Comparison of ENCODE assay signal across 9 mouse cellular contexts in genomic region chr6:125312171-125312570, GRCm38 (mm10). TPM values are rescaled to one million over a fixed set of nuclear protein-coding genes. Genes with fewer than 3 reads are reported as not detected.
A peak's percentile ranks its signal among the peaks of the same experiment; 100 is the strongest.
DNase-seq lines count a peak whose midpoint lies in the region; ATAC-seq and TF ChIP-seq lines count a peak whose summit lies in the region.
"Had no signal": no experiment of that assay in that cellular context is flagged by ENCODE, and none has a peak within 500 bp of the region (broad histone marks: within the 10 kb centered on the region; RNA-seq: fewer than 3 reads in every experiment).

No protein-coding gene starts in this region.

- H3K9ac ChIP-seq in heart, embryonic 13.5 days: peak overlapping the region; percentile 96
- no peak overlapping the region for H3K9ac ChIP-seq in midbrain, embryonic 14.5 days (replicated peaks; ENCODE audit: low read length)
- no peak overlapping the region for H3K9ac ChIP-seq in midbrain, embryonic 15.5 days
- no peak overlapping the region for H3K9ac ChIP-seq in limb, embryonic 14.5 days (ENCODE audit: low read depth, low read length, severe bottlenecking)
- H3K9ac ChIP-seq in stomach, embryonic 16.5 days (ENCODE audit: low read length): peak overlapping the region; percentile 98

- peak overlapping the region; percentile 90 for H3K4me2 ChIP-seq in heart, embryonic 13.5 days
- H3K4me2 ChIP-seq in midbrain, embryonic 14.5 days (ENCODE audit: low read length): peak overlapping the region; percentile 60
- H3K4me2 ChIP-seq in midbrain, embryonic 15.5 days: no peak overlapping the region
- peak overlapping the region; percentile 84 for H3K4me2 ChIP-seq in limb, embryonic 14.5 days (replicated peaks; ENCODE audit: low read depth, low read length, severe bottlenecking)
- peak overlapping the region; percentile 78 for H3K4me2 ChIP-seq in stomach, embryonic 16.5 days (ENCODE audit: low read depth, low read length)

- H3K9me3 ChIP-seq in heart, embryonic 13.5 days: no peaks in the 10 kb centered on the region
- H3K9me3 ChIP-seq in midbrain, embryonic 14.5 days (ENCODE audit: control insufficient read depth, low read length): no peaks in the 10 kb centered on the region
- no peaks in the 10 kb centered on the region for H3K9me3 ChIP-seq in midbrain, embryonic 15.5 days
- no peaks in the 10 kb centered on the region for H3K9me3 ChIP-seq in limb, embryonic 14.5 days (ENCODE audit: control insufficient read depth, low read length)
- no peaks in the 10 kb centered on the region for H3K9me3 ChIP-seq in stomach, embryonic 16.5 days (replicated peaks; ENCODE audit: control insufficient read depth, low read length)
- H3K9me3 ChIP-seq: megakaryocyte, embryonic 14.5 days had no signal

- no peak for DNase-seq in heart, postnatal 10 days
- no peak for DNase-seq in midbrain, embryonic 14.5 days
- no peak for DNase-seq in limb, embryonic 14.5 days (ENCODE audit: low spot score)
- no peak for DNase-seq in left cerebral cortex, adult 8-10 months (ENCODE audit: low spot score in 2 of 2)
- DNase-seq in thymus, adult 2 months: no peak

- intact Hi-C loops in heart, postnatal 10 days (cut with DNase I): loop anchor here (2.0 kb wide), 2 partner anchors 37 to 53 kb away; partner anchors contain the start of gene Tnfrsf1a

- no peak overlapping the region for H3K27ac ChIP-seq in heart, embryonic 13.5 days (replicated peaks)
- H3K27ac ChIP-seq in midbrain, embryonic 14.5 days (replicated peaks; ENCODE audit: low read depth, low read length): no peak overlapping the region
- no peak overlapping the region for H3K27ac ChIP-seq in midbrain, embryonic 15.5 days
- H3K27ac ChIP-seq in limb, embryonic 14.5 days (replicated peaks; ENCODE audit: low read depth, low read length): no peak overlapping the region
- no peak overlapping the region for H3K27ac ChIP-seq in stomach, embryonic 16.5 days (ENCODE audit: low read length)
- H3K27ac ChIP-seq in thymus, adult 2 months (ENCODE audit: control insufficient read depth, insufficient read depth, low read length): no peak overlapping the region

- TF ChIP-seq CTCF in thymus, adult 2 months (IDR thresholded peaks at IDR 0.05; ENCODE audit: borderline replicate concordance, control insufficient read depth, extremely low read depth, insufficient read depth, low read length, poor library complexity): no peak

- peaks cover 43% of the 10 kb centered on the region for H3K36me3 ChIP-seq in heart, embryonic 13.5 days
- H3K36me3 ChIP-seq in midbrain, embryonic 14.5 days (ENCODE audit: control insufficient read depth, insufficient read depth, low read length): no peaks in the 10 kb centered on the region
- no peaks in the 10 kb centered on the region for H3K36me3 ChIP-seq in midbrain, embryonic 15.5 days (replicated peaks)
- H3K36me3 ChIP-seq in limb, embryonic 14.5 days (ENCODE audit: control insufficient read depth, insufficient read depth, low read length): peaks cover 22% of the 10 kb centered on the region
- H3K36me3 ChIP-seq in stomach, embryonic 16.5 days (ENCODE audit: control insufficient read depth, insufficient read depth, low read length): peaks cover 4% of the 10 kb centered on the region; the same call in 1 of the 2 replicates
- H3K36me3 ChIP-seq in thymus, adult 2 months (ENCODE audit: control insufficient read depth, insufficient read depth, low read length): no peaks in the 10 kb centered on the region

- TF ChIP-seq POLR2A in limb, embryonic 14.5 days (IDR thresholded peaks at IDR 0.05; ENCODE audit: borderline replicate concordance, extremely low read depth, insufficient read depth, insufficient read length): no peak
- no peak for TF ChIP-seq POLR2A in thymus, adult 2 months (IDR thresholded peaks at IDR 0.05; ENCODE audit: control insufficient read depth, extremely low read depth, insufficient read depth, low read length, poor library complexity)

- WGBS in heart, embryonic 13.5 days: 68% methylated on average over 9 of the region's 9 CpGs
- 86% methylated on average over 9 of the region's 9 CpGs for WGBS in midbrain, embryonic 14.5 days
- 89% methylated on average over 9 of the region's 9 CpGs for WGBS in midbrain, embryonic 15.5 days
- WGBS in limb, embryonic 14.5 days: 78% methylated on average over 9 of the region's 9 CpGs
- 81% methylated on average over 9 of the region's 9 CpGs for WGBS in stomach, embryonic 16.5 days
- WGBS in thymus, adult 2 months: 94% methylated on average over 9 of the region's 9 CpGs

- H3K27me3 ChIP-seq in heart, embryonic 13.5 days (replicated peaks): no peaks in the 10 kb centered on the region
- no peaks in the 10 kb centered on the region for H3K27me3 ChIP-seq in midbrain, embryonic 14.5 days (ENCODE audit: control insufficient read depth, insufficient read depth, low read length)
- no peaks in the 10 kb centered on the region for H3K27me3 ChIP-seq in midbrain, embryonic 15.5 days (replicated peaks)
- H3K27me3 ChIP-seq in limb, embryonic 14.5 days (ENCODE audit: control insufficient read depth, insufficient read depth, low read length): no peaks in the 10 kb centered on the region
- no peaks in the 10 kb centered on the region for H3K27me3 ChIP-seq in stomach, embryonic 16.5 days (ENCODE audit: control insufficient read depth, insufficient read depth, low read length)
- H3K27me3 ChIP-seq in thymus, adult 2 months (ENCODE audit: control insufficient read depth, insufficient read depth, low read length): no peaks in the 10 kb centered on the region; the same call in 1 of the 2 replicates

- H3K4me1 ChIP-seq in heart, embryonic 13.5 days: peaks cover 42% of the 10 kb centered on the region
- H3K4me1 ChIP-seq in midbrain, embryonic 14.5 days (ENCODE audit: control insufficient read depth, insufficient read depth, low read length): peaks cover 9% of the 10 kb centered on the region
- H3K4me1 ChIP-seq in midbrain, embryonic 15.5 days: peaks cover 15% of the 10 kb centered on the region
- peaks cover 37% of the 10 kb centered on the region for H3K4me1 ChIP-seq in limb, embryonic 14.5 days (ENCODE audit: control insufficient read depth, insufficient read depth, low read length)
- H3K4me1 ChIP-seq in stomach, embryonic 16.5 days (ENCODE audit: control insufficient read depth, insufficient read depth, low read length): peaks cover 22% of the 10 kb centered on the region
- peaks cover 10% of the 10 kb centered on the region for H3K4me1 ChIP-seq in thymus, adult 2 months (replicated peaks; ENCODE audit: control insufficient read depth, insufficient read depth, low read length)

- H3K4me3 ChIP-seq in heart, embryonic 13.5 days: peak overlapping the region; percentile 71
- H3K4me3 ChIP-seq in midbrain, embryonic 14.5 days (replicated peaks; ENCODE audit: low read depth, low read length): no peak overlapping the region
- no peak overlapping the region for H3K4me3 ChIP-seq in midbrain, embryonic 15.5 days
- H3K4me3 ChIP-seq in limb, embryonic 14.5 days (replicated peaks; ENCODE audit: low read length): peak overlapping the region; percentile 52; the same call in 1 of the 2 replicates
- H3K4me3 ChIP-seq in stomach, embryonic 16.5 days (replicated peaks; ENCODE audit: low read length): peak overlapping the region; percentile 77
- no peak overlapping the region for H3K4me3 ChIP-seq in thymus, adult 2 months (ENCODE audit: control insufficient read depth, insufficient read depth, low read length)

- ATAC-seq in heart, embryonic 13.5 days (ENCODE audit: extremely low read depth, insufficient number of reproducible peaks, low FRiP score, low TSS enrichment): no peak
- no peak for ATAC-seq in midbrain, embryonic 14.5 days (ENCODE audit: low FRiP score, low TSS enrichment)
- no peak for ATAC-seq in midbrain, embryonic 15.5 days (replicated peaks)
- no peak for ATAC-seq in limb, embryonic 14.5 days (ENCODE audit: low FRiP score, low read depth)
- ATAC-seq in stomach, embryonic 16.5 days (ENCODE audit: insufficient read depth, low FRiP score): no peak

RNA-seq across cellular contexts. Expression of gene Ltbr, which starts 1.5 kb away (rescaled TPM):
- polyA plus RNA-seq in heart, embryonic 13.5 days (2015; fragmentation: Nextera tagmentation; extraction: Ambion mirVana): 42.9 and 43.5 TPM in 2 replicates
- 10 to 100 TPM; 42.8 to 49.4 TPM for total RNA-seq in heart, postnatal 10 days (2021)
- 10.2 and 13.9 TPM in 2 replicates for polyA plus RNA-seq in midbrain, embryonic 14.5 days (2014; fragmentation: Nextera tagmentation; extraction: Ambion mirVana)
- polyA plus RNA-seq in midbrain, embryonic 15.5 days (2015; fragmentation: Nextera tagmentation; extraction: Ambion mirVana): 14.2 and 16.4 TPM in 2 replicates
- 52.7 and 68.8 TPM in 2 replicates for polyA plus RNA-seq in limb, embryonic 14.5 days (2012; rRNA removed)
- polyA plus RNA-seq in limb, embryonic 14.5 days (2014; fragmentation: Nextera tagmentation; extraction: Ambion mirVana): 45.8 and 51.1 TPM in 2 replicates
- polyA plus RNA-seq in stomach, embryonic 16.5 days (2015; fragmentation: Nextera tagmentation; extraction: Ambion mirVana): 69.4 and 73.1 TPM in 2 replicates
- 10 to 100 TPM in 2 of 4 experiments, 1 to 10 TPM in 2; 7.7 to 11.9 (median 10.3) TPM for total RNA-seq in left cerebral cortex, adult 8-10 months (2022)
- polyA plus RNA-seq in thymus, adult 2 months (2012; rRNA removed): 29.3 and 30.6 TPM in 2 replicates

RNA-seq across cellular contexts. Expression of gene Scnn1a, which starts 8.3 kb away (rescaled TPM):
- polyA plus RNA-seq in heart, embryonic 13.5 days (2015; fragmentation: Nextera tagmentation; extraction: Ambion mirVana): 0.63 and 0.69 TPM in 2 replicates
- total RNA-seq in heart, postnatal 10 days (2021): under 1 TPM; 0.97 to 0.98 TPM
- polyA plus RNA-seq in midbrain, embryonic 14.5 days (2014; fragmentation: Nextera tagmentation; extraction: Ambion mirVana): 0.51 and 0.76 TPM in 2 replicates
- 0.70 and 0.72 TPM in 2 replicates for polyA plus RNA-seq in midbrain, embryonic 15.5 days (2015; fragmentation: Nextera tagmentation; extraction: Ambion mirVana)
- 2.5 and 2.9 TPM in 2 replicates for polyA plus RNA-seq in limb, embryonic 14.5 days (2012; rRNA removed)
- polyA plus RNA-seq in limb, embryonic 14.5 days (2014; fragmentation: Nextera tagmentation; extraction: Ambion mirVana): 1.8 and 1.9 TPM in 2 replicates
- polyA plus RNA-seq in stomach, embryonic 16.5 days (2015; fragmentation: Nextera tagmentation; extraction: Ambion mirVana): 5.8 and 9.7 TPM in 2 replicates
- total RNA-seq in left cerebral cortex, adult 8-10 months (2022): 1 to 10 TPM; 2.6 to 3.7 (median 3.1) TPM
- 32.8 and 35.8 TPM in 2 replicates for polyA plus RNA-seq in thymus, adult 2 months (2012; rRNA removed)

RNA-seq across cellular contexts. Expression of gene Tuba3a, which starts 26.3 kb away (rescaled TPM):
- polyA plus RNA-seq in heart, embryonic 13.5 days (2015; fragmentation: Nextera tagmentation; extraction: Ambion mirVana): 0.16 TPM in 1 of 2 replicates, not detected in the other
- total RNA-seq in heart, postnatal 10 days (2021): not detected
- polyA plus RNA-seq in midbrain, embryonic 14.5 days (2014; fragmentation: Nextera tagmentation; extraction: Ambion mirVana): not detected in 2 replicates
- polyA plus RNA-seq in midbrain, embryonic 15.5 days (2015; fragmentation: Nextera tagmentation; extraction: Ambion mirVana): not detected in 2 replicates
- 0.45 and 0.47 TPM in 2 replicates for polyA plus RNA-seq in limb, embryonic 14.5 days (2012; rRNA removed)
- polyA plus RNA-seq in limb, embryonic 14.5 days (2014; fragmentation: Nextera tagmentation; extraction: Ambion mirVana): 0.30 TPM in 1 of 2 replicates, not detected in the other
- polyA plus RNA-seq in stomach, embryonic 16.5 days (2015; fragmentation: Nextera tagmentation; extraction: Ambion mirVana): 0.26 TPM in 1 of 2 replicates, not detected in the other
- not detected for total RNA-seq in left cerebral cortex, adult 8-10 months (2022)
- 0.15 and 0.84 TPM in 2 replicates for polyA plus RNA-seq in thymus, adult 2 months (2012; rRNA removed)

RNA-seq across cellular contexts. Expression of gene Tnfrsf1a, which starts 37.0 kb away (rescaled TPM):
- 39.0 and 43.8 TPM in 2 replicates for polyA plus RNA-seq in heart, embryonic 13.5 days (2015; fragmentation: Nextera tagmentation; extraction: Ambion mirVana)
- 10 to 100 TPM; 73.7 to 77.8 TPM for total RNA-seq in heart, postnatal 10 days (2021)
- 6.8 and 13.4 TPM in 2 replicates for polyA plus RNA-seq in midbrain, embryonic 14.5 days (2014; fragmentation: Nextera tagmentation; extraction: Ambion mirVana)
- polyA plus RNA-seq in midbrain, embryonic 15.5 days (2015; fragmentation: Nextera tagmentation; extraction: Ambion mirVana): 11.6 and 14.6 TPM in 2 replicates
- polyA plus RNA-seq in limb, embryonic 14.5 days (2012; rRNA removed): 88.8 and 106 TPM in 2 replicates
- 85.6 and 87.8 TPM in 2 replicates for polyA plus RNA-seq in limb, embryonic 14.5 days (2014; fragmentation: Nextera tagmentation; extraction: Ambion mirVana)
- polyA plus RNA-seq in stomach, embryonic 16.5 days (2015; fragmentation: Nextera tagmentation; extraction: Ambion mirVana): 82.6 and 91.1 TPM in 2 replicates
- 10 to 100 TPM; 12.8 to 23.2 (median 16.7) TPM for total RNA-seq in left cerebral cortex, adult 8-10 months (2022)
- polyA plus RNA-seq in thymus, adult 2 months (2012; rRNA removed): 140 and 149 TPM in 2 replicates

Comparison
In these comparisons a context has a peak if more than half of its experiments do, and no peak if none do; other contexts are left out.
1. H3K4me3 ChIP-seq: peak in heart, embryonic 13.5 days (single experiment), limb, embryonic 14.5 days (single experiment) and stomach, embryonic 16.5 days (single experiment); none in midbrain, embryonic 14.5 days (single experiment), midbrain, embryonic 15.5 days (single experiment) and thymus, adult 2 months (single experiment).
2. H3K9ac ChIP-seq: peak in heart, embryonic 13.5 days (single experiment) and stomach, embryonic 16.5 days (single experiment); none in midbrain, embryonic 14.5 days (single experiment), midbrain, embryonic 15.5 days (single experiment) and limb, embryonic 14.5 days (single experiment).